Mouse (Mus musculus) large intestine, adult 2 months (tissue): ENCODE data around the gene Vwa8. TPM values are rescaled to one million over a fixed set of nuclear protein-coding genes. Genes with fewer than 3 reads are reported as not detected.

ENCODE experiments used
- DNase-seq: peaks from one replicate; pipeline ENCODE4 v3.0.0-alpha.2; 2012; ENCODE audit warnings: low read depth, low spot score
- WGBS: fragments of 180-500 bp; shearing (Covaris S2); methylation state at CpG from one replicate; pipeline ENCODE4 v1.1.7; 2018; 5-methylcytosine and 5-hydroxymethylcytosine counted together
- polyA plus RNA-seq: library from polyadenylated mRNA; depleted of rRNA; stranded (reverse); fragments of >200 nt; gene quantifications from 2 replicates; pipeline ENCODE4 v1.2.3, GENCODE M21; 2012

Vwa8 gene
- polyA plus RNA-seq, 1 experiment = 12.2 TPM

DNA sequence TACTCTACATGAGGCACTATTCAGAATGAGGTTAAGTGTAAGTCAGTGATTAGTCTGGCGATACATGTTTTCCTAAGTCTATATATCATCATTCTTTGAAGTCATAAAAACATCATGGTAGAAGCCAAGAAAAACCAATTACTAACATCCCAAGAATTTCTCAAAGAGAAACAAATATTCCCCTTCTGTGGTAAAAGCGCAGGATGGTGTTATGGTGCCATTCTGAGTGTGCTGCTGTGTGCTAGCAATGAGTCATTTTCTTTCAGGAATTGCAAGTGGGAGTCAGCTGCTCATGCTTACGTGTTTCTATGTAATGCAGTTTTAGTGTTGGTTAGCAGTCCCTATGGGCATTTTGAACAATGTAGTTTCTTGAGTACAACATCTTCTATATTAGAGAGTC is 216.8 kb downstream of the Vwa8 start:
- no peak for DNase-seq
- 76% methylated on average over 3 of the region's 3 CpGs for WGBS

DNA sequence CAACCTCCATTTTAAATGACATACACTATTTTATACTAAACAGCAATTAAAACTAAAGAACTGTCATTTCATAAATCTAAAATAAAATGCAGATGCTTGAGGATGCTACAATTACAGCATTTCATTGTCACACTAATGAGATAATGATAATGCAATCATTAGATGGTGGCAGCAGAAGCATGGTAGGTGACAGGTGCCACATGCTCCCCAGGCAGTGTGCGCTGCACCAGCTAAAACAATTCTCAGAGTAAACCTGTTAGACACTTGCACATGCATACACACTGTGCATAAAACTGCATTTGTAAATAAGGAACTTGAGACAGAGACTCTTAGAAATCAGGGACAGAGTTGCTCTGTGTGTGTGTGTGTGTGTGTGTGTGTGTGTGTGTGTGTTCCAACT is 220.7 kb downstream of the Vwa8 start:
- 98% methylated on average over 1 of the region's 1 CpGs for WGBS
- DNase-seq = no peak

DNA sequence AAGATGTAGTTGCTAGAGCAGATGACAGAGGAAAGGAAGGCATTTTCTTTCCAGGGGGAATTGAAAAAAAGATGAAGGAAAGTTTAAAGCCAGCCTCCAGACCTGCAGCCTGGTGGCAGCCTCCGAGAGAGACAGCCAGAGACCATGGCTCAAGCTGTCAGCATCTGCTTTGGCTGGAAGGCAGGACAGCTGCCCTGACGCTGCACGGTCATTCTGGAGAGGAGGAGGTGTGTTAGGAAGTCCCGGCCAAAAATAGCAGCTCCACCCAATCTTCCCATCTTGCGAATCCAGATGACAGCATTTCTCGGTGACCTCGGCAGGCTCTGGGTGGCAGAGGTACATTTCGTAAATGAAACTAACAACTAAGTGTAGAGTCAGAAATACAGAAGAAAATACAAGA is 225.9 kb downstream of the Vwa8 start:
- 93% methylated on average over 8 of the region's 8 CpGs for WGBS
- no peak for DNase-seq

DNA sequence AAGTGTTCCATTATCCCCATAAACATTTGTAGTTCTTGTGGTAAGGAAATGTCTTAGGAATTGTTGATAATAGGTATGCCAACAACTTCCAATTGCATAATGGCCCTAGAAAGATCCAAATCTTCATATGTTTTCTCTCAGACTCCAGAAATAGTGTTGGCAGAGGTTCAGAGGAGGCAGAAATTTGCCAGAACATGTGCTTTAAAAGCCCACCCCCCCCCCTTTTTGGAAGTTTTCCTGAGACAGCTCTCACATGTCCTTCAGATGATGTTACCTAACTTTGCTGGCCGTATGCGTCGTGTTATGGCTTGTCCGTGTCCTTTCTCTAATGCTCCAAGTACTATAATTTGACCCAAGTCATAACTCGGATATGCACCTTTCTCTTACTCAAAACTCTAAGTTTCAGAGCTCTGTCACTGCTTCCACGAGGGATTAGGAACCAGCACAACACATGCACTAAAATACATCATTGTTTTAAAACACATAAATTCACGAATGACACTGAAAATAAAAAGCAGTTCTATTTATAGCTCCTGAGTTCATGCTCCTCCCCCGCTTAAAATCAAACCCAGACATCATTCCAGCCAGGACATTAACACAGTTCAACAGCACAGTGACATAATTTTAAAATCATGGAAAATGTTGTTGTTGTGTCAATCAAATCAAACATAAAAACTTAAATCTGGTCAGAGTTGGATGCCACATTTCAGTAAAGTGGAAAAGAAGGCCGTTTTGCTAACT is 227.9 kb downstream of the Vwa8 start:
- no peak for DNase-seq
- WGBS = 60% methylated on average over 9 of the region's 9 CpGs

DNA sequence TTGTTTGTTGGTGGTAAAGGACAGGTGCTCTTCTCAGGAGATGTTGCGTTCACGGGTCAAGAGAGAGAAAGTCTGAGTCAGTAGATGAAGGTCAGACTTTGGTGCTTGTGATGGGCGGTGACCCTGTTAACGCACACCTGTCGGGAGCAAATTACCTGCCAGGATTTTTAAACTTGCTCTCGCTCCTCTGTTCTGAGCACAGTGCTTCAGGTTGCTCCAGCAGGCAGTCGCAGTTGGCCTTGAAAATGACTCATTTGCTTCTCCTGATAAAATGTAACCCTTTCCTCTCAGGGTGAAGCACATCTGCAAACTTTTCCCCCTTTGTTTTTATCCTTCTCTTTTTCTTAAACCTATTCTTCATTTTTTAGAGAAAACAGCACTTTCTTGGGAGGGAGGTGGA is 234.7 kb downstream of the Vwa8 start:
- 27% methylated on average over 7 of the region's 7 CpGs for WGBS
- no peak for DNase-seq

DNA sequence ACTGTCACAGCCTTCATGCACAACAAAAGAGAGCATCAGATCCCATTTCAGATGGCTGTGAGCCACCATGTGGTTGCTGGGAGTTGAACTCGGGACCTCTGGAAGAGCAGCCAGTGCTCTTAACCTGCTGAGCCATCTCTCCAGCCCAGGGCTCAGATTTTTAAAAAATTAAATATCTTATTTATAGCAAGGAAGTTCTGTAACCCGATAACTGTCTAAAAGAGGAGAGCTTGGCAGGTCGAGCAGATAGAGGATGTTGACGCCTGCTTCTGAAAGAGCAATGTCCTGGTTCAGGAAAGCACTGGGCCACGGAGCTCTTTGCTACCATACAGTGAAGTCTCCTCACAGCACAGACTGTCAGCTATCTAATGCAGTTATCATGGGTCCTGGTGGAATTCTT is 237.2 kb downstream of the Vwa8 start:
- WGBS = 87% methylated on average over 5 of the region's 5 CpGs
- DNase-seq = no peak

DNA sequence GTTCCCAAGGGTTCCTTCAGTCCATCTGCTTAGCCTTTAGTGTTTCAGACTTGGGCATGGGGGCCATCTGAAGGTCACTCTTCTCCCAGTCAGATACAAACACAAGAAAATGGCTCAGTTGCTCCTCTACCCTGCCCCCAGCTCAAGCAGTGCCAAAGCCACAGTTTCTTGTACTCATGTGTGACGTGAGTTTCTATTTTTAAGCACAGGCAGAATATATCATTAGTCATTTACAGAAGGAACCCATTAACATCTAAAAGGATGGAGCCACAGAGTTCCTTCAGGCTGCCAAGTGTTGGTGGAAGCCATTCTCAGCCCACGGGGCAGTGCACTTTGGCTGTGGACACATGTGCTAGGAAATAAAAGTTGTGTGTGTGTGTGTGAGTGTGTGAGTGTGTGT is 240.6 kb downstream of the Vwa8 start:
- DNase-seq = no peak
- 50% methylated on average over 2 of the region's 2 CpGs for WGBS

DNA sequence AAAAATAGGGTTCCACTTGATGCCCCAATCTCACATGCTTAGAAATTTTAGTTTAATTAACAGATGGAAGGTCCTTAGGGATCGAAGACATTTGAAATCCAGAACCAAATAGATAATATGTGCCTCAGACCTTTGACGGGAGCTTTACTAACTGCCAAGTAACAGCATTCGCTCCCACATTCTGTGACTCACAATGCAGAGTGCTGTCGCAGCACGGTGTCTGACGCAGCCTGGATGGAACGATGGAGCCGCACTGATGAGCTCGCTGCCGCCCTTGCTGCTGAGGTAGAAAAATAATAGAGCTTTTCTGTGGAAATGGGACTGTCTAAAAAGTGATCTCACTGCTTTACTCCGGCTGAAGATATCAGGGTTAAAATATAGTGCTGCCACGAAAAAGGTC is 248.3 kb downstream of the Vwa8 start:
- DNase-seq = no peak
- WGBS = 93% methylated on average over 12 of the region's 12 CpGs

DNA sequence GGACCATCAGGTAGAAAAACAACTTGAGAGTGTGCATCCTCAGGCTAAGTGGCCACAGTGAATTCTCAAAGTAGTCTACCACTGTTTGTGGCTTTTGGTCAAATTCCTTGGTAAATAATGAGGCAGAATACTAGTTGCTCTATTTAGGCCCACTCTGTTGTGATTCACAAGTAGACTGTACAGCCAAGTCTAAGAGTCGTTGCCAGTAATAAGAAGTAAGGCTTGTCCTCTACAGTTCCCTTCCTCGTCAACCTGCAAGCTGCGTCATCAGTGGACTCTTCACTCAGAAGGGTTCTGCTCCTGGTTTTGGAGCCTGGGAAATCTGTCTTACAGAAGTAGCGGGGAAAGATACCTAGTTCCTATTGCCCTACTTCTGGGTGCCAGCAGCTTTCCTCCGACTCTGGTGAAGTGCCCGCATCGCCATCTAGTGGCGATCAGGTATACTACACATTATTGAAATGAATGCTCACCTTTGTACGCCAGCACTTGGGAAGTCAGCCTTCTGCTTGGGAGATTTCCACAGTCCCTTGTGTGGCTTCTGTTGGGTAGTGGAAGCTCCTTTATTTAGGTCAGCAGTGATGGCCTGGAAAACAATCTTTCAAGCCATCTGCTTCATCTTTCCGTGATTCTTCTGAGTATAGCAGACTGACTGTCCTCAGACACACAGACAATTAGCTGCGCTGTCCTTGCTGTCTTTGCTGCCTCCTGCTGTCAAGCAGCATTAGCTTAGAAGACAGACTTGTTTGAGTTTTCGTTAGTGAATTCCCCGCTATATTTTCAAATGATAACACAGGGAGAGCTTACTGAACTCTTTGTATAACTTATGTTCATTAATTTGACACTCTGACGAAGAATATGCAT is 258.0 kb downstream of the Vwa8 start:
- WGBS = 33% methylated on average over 14 of the region's 14 CpGs
- peak; percentile 59 for DNase-seq

DNA sequence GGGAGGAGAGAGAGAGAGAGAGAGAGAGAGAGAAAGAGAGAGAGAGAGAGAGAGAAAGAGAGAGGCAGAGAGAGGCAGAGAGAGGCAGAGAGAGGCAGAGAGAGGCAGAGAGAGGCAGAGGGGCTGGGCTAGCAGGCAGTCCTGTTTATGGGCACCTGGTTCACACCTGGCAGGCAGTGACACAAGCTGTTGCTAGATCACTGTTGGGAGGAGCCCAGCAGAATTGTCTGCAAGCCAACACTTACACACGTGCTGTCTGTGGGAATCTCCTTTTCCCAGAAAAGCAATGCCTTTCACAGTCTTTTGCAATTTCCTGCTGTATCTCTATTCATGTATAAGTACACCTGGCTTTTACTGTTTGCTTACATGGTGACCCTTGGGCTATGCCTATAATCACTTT is 260.5 kb downstream of the Vwa8 start:
- 37% methylated on average over 1 of the region's 1 CpGs for WGBS
- DNase-seq = peak; percentile 31

DNA sequence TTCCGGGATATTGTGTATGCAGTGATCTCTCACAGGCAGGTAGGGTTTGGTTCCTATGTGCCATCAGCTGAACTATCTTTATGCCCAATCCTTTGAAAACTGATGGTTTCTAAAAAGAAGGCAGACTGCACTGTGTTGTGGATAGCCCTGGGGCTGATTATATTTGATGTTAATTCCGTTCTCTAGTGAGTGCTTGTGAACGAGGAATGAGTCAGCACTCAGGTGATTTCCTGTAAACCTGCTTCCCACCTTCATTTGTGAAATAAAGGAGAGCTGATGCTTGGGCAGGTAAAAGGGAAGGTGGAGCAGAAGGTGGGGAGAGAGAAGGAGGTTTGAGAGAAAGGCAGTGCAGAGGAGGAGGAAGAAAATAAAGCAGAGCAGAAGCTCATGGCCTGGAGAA is 261.2 kb downstream of the Vwa8 start:
- 23% methylated on average over 3 of the region's 3 CpGs for WGBS
- no peak for DNase-seq

DNA sequence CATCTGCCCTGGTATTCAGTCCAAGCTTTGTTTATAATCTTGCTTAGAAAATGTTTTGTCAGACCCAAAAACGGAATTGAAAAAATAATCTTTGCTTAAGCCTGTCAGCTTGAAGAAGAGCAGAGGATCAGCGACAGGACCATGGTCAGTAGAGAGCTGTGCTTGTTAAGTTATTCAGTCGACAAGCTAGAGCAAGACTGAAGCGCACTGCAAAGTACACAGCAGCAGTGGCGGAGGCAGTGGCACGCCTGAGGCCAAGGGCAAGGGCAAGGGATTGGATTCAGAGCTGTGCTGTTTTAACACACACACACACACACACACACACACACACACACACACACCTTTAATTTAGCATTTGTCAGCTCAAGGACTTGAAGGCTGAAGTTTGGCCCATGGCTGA is 263.2 kb downstream of the Vwa8 start:
- DNase-seq = no peak
- 66% methylated on average over 6 of the region's 6 CpGs for whole genome bisulfite sequencing

DNA sequence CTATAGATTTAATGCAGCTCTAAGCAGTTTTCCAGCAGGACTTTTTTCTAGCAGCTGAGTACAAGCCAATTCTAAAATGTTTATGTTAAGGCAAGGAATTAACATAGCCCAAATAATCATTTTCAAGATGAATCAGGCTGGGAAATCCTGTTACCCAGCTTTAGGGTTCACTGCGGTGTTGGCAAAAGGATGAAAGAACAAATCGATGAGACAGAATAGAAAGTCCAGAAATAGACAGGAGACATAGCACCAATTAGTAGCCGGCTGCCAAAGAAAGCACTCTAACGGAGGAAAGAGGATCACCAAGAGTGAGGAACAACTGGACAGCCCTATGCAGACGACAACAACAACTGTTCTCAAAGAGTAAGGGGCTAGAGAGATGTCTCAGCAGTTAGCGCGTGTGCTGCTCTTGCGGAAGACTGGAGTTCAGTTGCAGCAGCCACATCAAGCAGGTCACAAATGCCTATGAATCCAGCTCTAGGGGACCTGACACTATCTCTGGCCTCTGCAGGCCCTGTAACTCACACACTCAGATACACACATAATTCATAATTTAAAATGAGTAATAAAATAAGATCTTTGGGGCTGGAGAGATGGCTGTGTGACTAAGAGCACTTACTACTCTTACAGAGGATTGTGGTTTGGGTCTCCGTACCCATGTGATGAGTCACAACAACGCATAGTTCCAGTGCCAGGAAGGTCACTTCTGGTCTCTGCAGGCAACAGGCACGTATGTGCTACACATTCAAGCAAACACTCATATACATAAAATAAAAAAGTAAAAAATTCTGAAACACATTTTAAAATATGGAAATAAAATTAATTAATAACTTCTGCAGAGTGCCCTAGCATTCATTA is 265.9 kb downstream of the Vwa8 start:
- WGBS = 84% methylated on average over 11 of the region's 11 CpGs
- DNase-seq = no peak

DNA sequence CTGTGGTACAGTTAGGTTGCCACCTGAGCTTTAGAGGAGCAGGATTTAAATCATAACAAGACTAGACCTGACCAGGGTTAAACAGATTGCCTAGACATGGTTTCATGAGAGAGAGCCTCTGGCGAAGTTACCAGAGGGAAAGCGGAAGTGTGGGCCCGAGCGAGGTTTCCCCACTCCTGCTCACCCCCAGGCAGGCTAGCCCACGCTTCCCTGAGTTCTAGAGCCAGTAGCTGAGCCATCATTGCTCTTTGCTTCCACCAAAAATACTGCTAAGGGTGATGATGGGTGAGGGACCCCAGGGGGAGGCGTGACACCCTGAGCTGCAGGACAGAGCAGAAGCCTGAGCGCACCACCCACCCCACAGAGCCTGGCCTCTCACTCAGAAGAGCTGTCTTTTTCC is 269.6 kb downstream of the Vwa8 start:
- 92% methylated on average over 7 of the region's 7 CpGs for WGBS
- DNase-seq = no peak

DNA sequence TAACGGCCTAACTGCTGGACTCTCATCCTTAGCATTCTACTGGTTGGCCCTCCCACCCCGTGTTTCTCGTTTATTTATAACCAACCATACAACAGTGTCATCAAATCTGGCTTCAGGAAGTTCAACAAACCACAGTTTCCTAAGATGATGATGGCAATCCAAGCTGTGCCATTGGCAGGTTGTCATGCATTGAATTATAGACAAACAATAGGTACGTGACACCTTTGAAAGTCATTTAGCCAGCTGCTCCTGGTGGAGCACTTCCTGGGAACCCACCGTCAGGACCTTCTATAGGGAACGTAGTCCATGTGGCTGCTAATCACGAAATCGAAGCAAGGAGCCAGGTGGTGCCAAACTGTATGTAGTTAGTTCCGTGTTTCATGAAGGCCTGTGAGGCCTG is 270.5 kb downstream of the Vwa8 start:
- DNase-seq = no peak
- 44% methylated on average over 9 of the region's 9 CpGs for WGBS

DNA sequence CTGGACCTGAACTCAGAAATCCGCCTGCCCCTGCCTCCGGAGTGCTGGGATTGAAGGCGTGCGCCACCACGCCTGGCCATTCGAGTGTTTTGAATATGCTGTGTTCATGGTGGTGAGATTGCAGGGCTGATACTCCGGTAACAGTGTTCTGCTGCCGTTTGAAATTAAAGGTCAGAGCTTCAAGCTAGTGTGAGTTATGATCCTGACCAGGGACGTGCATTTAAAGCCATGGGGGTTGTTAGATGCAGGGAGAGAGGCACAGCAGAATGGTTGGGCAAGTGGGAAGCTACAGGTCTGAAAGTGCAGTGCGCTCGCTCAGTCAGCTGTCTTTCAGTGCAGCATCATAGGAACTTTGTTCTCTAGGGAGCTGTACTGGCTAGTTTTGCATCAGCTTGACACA is 271.8 kb downstream of the Vwa8 start:
- 86% methylated on average over 11 of the region's 11 CpGs for WGBS

DNA sequence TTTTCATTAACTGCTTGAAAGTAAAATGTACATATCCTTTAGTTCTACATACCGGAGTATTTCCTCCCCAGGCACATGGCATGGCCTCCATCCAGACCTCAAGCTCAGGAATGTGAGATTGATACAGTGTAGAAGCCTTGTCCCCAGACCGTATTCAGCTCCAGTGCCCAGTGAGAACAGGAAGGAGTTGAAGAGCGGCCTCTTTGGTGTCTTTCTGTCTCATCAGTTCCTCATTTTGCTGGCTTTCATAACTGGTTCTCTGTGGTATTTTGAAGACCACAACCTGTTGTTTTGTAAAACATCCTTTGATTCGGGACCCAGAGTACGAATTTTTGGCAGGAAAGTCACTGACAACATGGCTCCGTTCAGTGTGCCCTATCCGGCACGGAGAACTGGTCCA is 274.6 kb downstream of the Vwa8 start:
- DNase-seq = no peak
- 84% methylated on average over 8 of the region's 8 CpGs for WGBS

More for the DNA sequence above, 271.8 kb downstream of the Vwa8 start:
- no peak for DNase-seq

DNA sequence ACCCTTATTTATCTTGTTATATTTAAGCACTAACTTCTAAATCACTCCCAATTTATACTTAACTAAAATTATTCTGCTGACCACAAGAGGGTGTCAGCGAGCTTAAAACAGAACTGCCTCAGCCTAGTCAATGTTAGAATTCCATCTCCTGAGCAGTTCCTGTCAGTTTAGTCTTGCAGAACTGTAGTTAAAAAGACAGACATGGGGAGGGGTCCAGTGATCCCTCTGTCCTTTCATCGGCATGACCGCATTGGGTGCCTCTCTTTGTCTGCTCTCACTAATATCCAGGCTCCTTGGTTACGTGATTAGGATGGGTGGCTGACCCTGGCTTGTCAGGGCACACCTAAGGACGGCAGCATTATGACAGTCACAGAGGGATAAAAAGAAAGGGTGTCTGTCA is 275.8 kb downstream of the Vwa8 start:
- DNase-seq = no peak

DNA sequence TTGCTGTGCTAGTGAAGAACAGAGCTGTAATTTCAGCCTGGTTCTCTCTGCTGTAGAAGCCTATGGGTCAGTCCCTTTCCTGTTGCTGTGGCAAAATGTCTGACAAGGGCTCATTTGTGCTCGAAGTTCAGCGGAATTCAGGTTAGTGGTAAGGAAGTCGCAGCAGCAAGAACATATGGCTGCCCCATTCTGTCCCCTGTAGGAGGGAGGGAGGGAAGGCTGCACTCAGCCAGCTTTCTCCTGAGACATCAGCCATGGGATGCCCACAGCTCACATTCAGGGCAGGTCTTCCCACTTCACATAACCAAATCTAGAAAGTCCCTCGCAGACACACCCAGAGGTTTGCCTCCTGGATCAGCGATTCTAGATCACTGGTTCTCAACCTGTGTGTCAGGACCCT is 277.3 kb downstream of the Vwa8 start:
- WGBS = 85% methylated on average over 5 of the region's 5 CpGs
- no peak for DNase-seq

More for the DNA sequence above, 275.8 kb downstream of the Vwa8 start:
- 39% methylated on average over 5 of the region's 5 CpGs for WGBS

DNA sequence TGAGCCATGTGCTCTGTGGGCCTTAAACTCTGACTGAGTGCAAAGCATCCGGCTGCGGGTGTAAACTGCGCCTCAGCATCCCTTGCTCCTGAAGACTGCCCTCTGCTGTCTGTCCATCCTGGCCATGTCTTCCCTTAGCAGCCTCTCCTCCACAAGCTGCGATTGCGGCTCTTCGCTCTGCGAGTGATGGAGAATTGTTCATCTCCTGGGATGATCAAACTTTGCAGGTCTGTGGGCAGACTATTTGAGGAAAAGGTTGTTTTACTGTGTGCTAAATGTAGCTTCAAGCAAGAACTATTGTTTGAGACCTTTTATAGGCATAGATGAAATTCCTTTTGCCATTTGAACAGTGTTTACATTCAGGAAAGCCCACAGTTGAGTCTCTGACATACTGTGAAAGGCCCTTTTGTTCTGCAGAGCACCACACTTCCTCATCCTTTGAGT is 286.1 kb downstream of the Vwa8 start:
- 17% methylated on average over 7 of the region's 7 CpGs for WGBS
- no peak for DNase-seq
